Mouse (Mus musculus): Measurements from ENCODE around the gene Paxbp1. TPM values are rescaled to one million over a fixed set of nuclear protein-coding genes. Genes with fewer than 3 reads are reported as not detected.

Gene Paxbp1
- polyA plus RNA-seq, 2 experiments from 2014 or later = 83.2 to 84.4 TPM

- ATAC-seq = no peak
Observed at GRCm38 (mm10) chr16:91053599-91053998, 9.3 kb upstream of the Paxbp1 start.

- no peak for ATAC-seq
Observed at GRCm38 (mm10) chr16:91045511-91045910, 1.2 kb upstream of the Paxbp1 start.

GRCm38 (mm10) chr16:91043461-91044248 lies 688 bp downstream of the Paxbp1 start:
- peak; percentile 50 for ATAC-seq

- ATAC-seq = no peak
Observed at GRCm38 (mm10) chr16:91042640-91043039, 1.7 kb downstream of the Paxbp1 start.

- peak; percentile 59 for ATAC-seq
Observed at GRCm38 (mm10) chr16:91035866-91036265, 8.5 kb downstream of the Paxbp1 start.

GRCm38 (mm10) chr16:91030751-91031150 lies 13.6 kb downstream of the Paxbp1 start:
- ATAC-seq = no peak

- no peak for ATAC-seq
Observed at GRCm38 (mm10) chr16:91029901-91030300, 14.4 kb downstream of the Paxbp1 start.

- ATAC-seq = no peak
Observed at GRCm38 (mm10) chr16:91029161-91029743, 15.1 kb downstream of the Paxbp1 start.

GRCm38 (mm10) chr16:91026290-91026689 lies 18.1 kb downstream of the Paxbp1 start:
- ATAC-seq = no peak

GRCm38 (mm10) chr16:91023384-91023783 lies 21.0 kb downstream of the Paxbp1 start:
- no peak for ATAC-seq

- no peak for ATAC-seq
Observed at GRCm38 (mm10) chr16:91020842-91021483, 23.4 kb downstream of the Paxbp1 start.

GRCm38 (mm10) chr16:91019476-91019875 lies 24.9 kb downstream of the Paxbp1 start:
- ATAC-seq = no peak

- ATAC-seq = no peak
Observed at GRCm38 (mm10) chr16:91015761-91016160, 28.6 kb downstream of the Paxbp1 start.

- no peak for ATAC-seq
Observed at GRCm38 (mm10) chr16:91011847-91012246, 32.5 kb downstream of the Paxbp1 start.

GRCm38 (mm10) chr16:91011021-91011683 lies 33.2 kb downstream of the Paxbp1 start, which contains the start of gene Synj1:
Gene Synj1, minus strand, starts transcription at chr16:91011308.
- peak; percentile 82 for ATAC-seq

GRCm38 (mm10) chr16:91010581-91011020 lies 33.7 kb downstream of the Paxbp1 start:
- peak; percentile 21 for ATAC-seq

- ATAC-seq = no peak
Observed at GRCm38 (mm10) chr16:91009942-91010529, 34.3 kb downstream of the Paxbp1 start.

- no peak for ATAC-seq
Observed at GRCm38 (mm10) chr16:91004915-91005538, 39.3 kb downstream of the Paxbp1 start.

- ATAC-seq = no peak
Observed at GRCm38 (mm10) chr16:91001098-91001497, 43.2 kb downstream of the Paxbp1 start.

GRCm38 (mm10) chr16:90999827-91000226 lies 44.5 kb downstream of the Paxbp1 start:
- ATAC-seq = no peak

GRCm38 (mm10) chr16:90997822-90998221 lies 46.5 kb downstream of the Paxbp1 start:
- ATAC-seq = peak; percentile 68

All from activated CD4-positive, CD25-positive, alpha-beta regulatory T cell, adult 4 months (primary cell).